Mouse (Mus musculus): ENCODE measurements around the gene Cep152.

Gene Cep152

DNA sequence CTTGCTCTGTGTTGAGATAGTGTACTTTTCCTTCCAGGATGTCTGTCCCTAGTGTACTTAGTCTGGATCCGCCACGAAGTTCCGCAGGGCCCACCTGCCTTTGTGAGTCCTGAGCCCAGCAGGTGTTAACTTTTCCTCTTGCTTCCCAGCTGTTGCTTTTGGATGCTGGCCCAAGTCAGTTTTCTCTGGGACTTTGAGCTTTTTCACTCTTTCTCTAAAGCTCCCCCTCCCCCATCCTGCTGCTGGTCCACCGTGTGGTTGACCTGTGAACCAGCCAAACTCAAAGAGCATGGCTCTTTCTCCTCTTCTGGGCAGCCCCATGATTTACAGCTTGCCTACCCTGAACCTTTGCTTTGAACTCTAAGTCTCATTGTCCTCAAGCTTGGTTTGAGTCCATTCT is 1.6 kb upstream of the Cep152 start:
- in situ Hi-C loops (cut with MseI, MboI) = no loop called here

DNA sequence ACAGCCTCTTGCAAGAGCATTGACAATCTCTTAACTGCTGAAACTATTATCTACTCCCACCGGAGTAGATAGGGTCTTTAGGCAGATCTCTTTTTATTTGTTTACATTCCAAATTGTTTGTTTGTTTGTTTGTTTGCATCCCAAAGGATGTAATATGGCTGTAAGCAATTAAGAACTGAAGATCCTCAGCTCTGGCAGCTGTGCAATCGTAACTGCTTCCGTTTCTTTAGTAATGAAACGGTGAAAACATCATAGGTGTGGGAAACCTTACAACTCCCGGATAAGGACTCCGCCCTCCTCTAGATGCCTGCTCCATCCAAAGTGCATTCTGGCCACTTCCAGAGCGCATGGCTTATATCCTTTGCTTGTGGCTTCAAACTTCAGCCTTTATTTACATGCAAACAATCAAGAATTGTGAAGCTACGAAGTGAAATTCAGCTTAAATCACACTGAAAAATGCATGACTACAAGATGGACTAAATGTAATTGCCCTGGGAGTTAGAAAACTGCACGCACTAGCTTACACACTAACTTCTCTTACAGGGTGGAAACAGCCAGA is 707 bp downstream of the Cep152 start:
- in situ Hi-C loops (cut with MseI, MboI) = no loop called here

DNA sequence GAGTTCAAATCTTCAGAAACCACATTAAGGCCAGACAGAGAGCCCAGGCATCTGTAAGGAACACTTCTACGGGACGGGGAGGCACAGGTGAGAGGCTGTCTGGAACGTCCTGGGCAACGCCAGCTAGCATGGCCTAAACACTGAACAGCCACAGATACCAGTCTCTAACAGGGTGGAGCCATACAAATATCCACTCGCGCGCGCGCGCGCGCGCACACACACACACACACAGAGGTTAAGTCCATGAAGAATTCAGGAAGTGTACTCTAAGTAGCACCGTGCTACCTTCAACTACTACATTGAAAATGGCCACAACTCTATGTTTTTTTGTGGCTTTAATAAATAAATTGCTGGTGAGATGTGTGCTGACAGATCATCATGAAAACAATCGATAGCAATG is 1.7 kb downstream of the Cep152 start:
- in situ Hi-C loops (cut with MseI, MboI) = no loop called here

DNA sequence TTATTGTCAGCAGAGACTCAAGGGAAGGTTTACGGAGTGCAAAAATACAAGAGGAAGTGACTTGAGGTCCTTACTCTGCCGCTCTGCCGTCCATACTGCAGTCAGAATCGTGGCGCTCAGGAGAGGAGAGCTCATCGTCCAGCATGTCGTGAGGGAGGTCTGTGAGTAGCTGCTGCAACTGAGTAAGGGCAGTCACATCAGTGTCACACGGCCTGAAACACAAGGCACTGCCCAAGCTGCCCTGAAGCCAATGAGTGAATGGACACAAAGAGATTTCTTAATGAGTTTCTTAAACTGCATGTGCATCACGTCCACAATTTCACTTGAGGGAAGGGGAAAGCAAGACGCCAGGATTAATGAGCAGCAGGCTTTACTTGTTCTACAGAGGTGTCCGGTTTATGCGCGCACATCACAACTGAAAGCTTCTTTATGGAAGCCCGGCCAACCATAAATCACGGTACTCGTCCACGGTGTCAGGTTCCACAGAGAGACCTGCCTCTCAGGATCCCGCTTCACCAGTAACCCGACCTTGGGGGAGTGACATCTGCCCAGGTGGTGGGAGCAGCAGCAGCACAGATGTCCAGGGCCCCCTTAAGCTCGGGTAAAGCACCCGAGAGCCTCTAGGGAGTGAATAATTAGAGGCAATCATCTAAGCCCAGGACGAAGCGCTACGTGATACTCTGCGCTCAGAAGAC is 4.6 kb downstream of the Cep152 start:
- in situ Hi-C loops (cut with MseI, MboI) = no loop called here

DNA sequence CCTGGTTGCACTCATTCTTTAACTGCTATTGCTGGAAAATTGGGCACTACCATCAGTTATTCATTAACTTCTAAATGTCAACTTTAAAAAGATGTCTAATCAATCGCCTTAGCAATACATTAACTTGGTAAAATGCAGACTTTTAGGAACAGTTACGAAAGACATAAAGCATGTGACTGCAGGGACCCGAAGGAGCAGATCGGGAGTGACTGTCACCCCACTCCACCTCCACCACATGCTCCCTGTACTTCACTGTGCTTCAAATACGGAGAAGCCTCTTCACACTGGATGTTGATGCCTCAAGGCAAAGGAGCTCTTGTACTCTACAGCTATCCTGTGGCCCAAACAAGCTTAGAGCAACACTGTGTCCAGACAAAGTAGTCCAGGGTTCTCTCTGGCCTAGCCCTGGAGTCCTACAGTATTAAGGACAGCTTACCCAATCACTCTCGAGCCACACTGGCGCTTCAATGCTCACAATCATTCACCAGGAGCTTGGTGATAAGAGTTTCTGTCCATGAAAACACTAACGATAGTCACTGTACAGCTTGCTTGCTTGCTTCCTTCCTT is 9.0 kb downstream of the Cep152 start:
- in situ Hi-C loops (cut with MseI, MboI) = no loop called here

DNA sequence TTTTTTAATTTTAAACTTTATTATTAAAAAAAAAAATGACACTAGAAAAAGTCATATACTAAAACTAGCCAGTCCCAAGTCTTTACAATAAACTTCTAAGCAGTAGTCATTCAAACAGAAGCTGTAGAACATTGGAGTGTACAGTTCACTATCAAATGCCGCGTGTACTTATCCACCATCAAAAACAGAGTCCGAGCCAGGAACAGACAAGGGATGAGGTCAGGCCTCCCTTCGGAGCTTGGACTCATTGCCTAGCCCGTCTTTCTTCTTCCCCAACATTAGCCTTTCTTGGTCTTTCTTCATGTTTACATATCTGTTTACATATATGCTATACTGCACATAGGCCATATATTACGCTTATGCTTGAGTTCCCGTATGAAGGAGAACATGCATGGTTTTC is 9.5 kb downstream of the Cep152 start:
- in situ Hi-C loops (cut with MseI, MboI) = no loop called here

DNA sequence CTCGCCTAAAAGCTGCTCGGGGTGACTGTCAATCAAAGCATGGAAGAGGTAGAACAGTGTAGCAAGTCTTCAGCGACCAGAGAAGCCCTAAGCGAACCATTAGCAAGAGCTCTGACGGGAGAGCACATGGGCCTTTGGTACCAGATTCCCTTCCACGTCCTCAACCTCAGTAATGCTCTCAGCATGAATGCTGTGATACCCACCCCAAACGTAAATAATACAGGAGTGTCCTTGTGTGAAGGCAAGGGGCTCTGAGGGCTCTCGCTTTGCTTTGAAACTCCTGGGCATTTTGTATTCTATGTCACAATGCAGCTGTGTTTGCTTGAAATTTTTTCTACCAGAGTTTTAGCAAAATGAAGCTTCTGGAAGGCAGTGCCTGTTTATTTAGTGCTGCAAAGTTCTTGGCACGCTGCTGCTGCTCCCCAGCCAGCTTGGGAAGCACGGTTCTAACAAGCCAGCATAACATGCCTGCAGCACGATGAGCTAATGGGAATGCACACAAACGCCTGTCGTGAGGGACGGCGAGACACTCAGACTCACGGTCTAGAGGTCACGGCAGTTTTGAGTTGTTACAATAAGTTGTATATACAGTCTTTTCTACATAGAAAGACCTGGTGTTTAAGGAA is 18.6 kb downstream of the Cep152 start:
- in situ Hi-C loops (cut with MseI, MboI) = no loop called here

DNA sequence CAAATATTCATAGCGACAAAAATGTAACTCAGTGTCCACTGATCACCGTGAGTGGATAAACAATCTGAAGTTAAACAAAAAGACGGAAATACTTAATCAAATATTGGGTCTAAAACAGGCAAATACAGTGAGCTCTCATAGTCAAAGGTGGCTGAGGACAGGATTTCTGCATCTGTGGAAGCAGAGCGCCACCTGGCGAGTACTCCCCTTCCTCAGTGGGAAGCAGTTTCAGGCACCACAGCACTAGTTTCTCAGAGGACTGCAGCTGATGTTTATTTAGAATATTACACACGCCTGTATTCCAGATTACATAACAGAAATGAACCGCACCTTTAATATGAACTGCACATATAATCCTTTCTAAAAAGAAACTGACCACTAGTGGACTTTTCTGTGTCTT is 20.3 kb downstream of the Cep152 start:
- in situ Hi-C loops (cut with MseI, MboI) = no loop called here

DNA sequence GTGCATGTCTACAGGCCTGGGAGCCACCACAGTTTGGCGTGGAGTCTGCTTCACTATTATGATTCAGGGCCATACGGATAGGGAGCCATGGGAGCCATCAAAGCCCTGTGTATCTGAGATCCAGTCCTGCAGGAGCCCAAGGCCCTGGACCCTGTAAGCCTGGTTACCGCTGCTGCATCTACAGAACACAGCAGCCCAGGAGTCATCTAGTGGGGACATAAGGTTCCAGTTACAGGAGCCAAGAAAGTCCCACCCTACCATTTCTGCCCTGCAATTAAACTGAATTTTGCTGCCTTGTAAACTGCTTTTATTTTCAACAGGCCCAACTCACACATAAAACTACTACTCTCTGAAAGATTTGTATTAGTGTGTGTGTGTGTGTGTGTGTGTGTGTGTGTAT is 21.9 kb downstream of the Cep152 start:
- in situ Hi-C loops (cut with MseI, MboI) = no loop called here

DNA sequence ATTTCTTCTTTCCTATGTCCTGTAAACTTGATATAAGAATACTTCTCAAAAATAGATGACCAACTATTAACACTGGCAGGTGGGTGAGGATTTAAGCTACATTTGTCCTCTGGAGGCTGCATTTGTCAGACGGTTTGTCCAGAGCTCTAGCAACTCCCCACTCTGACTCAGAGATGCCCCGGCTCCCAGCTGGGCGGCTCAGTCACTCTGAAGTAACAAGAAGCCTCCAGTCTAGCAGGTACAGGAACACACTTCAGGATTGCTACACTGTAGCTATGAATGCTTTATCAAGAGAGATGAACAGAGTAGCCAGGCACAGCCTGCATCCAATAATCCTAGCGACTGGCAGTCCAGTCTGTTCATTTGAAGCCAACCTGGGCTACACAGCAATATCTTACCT is 26.0 kb downstream of the Cep152 start:
- in situ Hi-C loops (cut with MseI, MboI) = no loop called here

DNA sequence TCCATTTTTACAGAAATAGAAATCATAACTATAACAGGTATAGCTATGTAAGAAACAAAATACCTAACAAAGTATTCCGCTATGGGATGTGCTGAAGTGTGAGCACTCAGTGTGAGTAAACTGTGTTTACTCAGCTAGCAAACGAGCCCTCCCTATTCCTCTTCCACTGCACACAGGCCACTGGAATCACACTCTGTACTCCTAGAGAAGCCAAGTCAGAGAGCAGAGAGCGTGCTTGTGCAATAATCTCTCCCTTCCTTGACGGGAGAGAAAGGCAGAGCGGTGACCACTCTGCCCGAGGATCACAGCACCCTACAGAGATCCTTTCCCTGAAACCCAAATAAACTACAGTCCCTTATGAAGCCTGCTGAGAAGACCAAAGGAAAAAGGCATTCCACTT is 26.7 kb downstream of the Cep152 start:
- in situ Hi-C loops (cut with MseI, MboI) = no loop called here

DNA sequence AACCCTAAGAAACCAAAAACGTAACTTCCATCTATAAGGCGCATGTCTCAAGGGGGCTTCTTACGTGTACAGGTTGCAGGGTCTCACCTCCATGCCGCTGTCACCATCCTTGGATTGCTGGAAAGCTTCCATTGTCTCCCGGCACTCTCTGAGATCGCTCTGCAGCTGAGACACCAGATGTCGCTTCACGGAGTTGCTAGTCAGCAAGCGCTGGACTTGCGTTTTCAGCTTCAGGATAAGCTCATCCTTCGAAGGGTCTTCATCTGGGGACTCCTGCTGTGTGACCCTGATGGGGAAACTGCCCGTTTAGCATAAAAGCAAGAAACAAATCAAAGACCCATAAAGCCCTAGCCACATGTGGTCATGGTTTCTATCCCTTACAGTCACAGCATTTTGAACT is 30.1 kb downstream of the Cep152 start:
- in situ Hi-C loops (cut with MseI, MboI) = no loop called here

DNA sequence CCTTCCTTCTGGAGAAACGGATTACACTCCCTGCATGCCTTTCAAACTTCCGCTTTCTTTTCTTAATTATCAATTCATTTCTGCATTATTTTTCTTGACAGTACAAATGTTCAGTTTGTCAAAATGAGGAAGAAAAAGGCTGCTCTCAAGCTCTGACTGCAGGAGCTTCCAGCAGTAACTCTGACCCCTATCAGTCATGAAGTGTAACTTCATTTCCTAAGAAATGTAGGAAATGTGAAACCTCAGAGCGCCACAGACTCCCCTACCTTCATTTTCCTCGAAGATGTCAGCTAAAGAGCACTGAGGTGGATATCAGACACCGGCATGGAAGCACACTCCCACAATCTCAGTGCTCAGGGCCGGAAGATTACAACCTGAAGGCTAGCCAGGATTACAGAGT is 30.8 kb downstream of the Cep152 start:
- in situ Hi-C loops (cut with MseI, MboI) = no loop called here

DNA sequence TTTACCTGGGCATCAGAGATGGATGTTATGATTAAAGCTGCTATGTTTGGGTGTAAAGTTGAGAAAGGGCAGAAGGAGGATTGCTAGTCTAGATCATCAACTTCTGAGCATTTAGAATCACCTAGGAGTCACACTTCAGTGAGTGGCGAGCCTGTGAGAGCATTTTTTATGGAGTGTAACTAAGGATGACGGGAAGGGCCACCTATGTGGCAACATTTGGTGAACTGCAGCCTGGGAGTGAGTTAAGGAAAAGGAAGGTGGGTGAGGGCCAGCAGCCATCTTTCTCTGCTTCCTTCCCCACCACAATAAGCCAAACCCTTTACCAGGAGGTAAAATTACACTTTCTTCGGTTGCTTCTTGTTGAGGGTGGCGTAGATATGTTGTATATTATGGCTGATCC is 33.0 kb downstream of the Cep152 start:
- in situ Hi-C loops (cut with MseI, MboI) = no loop called here

DNA sequence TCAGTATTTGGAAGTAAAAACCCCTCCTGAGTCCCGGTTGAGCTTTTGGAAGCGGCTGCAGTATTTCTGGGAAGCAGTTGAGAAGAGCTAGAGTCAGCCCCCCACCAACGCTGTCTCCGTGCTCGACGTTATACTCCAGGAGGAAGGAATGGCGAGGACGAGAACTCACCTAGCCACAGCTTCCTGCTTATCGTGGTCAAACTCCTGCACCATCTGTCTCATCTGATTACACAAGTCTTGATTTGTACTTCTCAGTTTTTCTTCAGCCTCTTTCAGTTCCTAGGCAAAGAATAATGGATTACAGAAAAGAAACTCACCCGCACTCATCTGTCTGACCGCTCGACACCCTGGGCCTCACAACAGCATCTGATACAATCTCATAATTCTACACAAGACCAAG is 35.6 kb downstream of the Cep152 start:
- in situ Hi-C loops (cut with MseI, MboI) = no loop called here

DNA sequence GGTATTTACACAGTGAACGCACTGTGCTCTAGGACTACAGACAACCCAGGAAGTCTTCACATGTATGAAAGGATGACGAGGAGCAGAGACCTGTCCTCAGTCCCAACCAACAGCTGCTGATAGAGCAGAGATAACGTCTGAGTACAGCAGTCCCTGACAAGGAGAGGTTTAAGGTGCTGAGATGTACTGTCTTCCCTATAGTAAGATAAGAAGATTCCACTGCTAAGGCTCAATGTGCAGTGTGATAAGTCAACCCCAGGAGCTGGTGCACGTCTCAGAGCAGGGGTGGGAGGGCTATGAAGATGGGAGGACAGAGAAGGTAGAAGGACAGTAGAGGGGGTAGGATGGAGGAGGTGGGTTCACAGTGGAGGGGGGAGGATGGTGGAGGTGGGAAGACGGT is 43.8 kb downstream of the Cep152 start:
- in situ Hi-C loops (cut with MseI, MboI) = no loop called here

DNA sequence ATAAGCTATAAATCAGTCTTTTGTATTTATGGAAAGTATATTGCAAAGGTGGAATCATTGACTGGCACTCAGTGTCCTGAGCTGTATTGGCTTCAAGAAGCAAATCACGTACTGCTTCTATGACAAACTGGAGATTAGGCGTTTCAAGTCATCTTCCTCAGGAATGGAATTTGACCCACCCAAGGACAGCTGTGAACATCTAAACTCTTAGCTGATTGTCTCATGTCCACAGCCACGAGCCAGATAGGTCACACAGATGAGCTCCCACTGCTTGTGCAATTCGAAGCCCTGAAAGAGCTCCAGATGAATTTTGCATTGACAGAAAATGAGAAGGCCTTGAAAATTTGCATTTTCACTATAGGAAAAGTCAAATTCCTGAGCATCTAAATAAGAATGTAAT is 47.2 kb downstream of the Cep152 start:
- in situ Hi-C loops (cut with MseI, MboI) = no loop called here

DNA sequence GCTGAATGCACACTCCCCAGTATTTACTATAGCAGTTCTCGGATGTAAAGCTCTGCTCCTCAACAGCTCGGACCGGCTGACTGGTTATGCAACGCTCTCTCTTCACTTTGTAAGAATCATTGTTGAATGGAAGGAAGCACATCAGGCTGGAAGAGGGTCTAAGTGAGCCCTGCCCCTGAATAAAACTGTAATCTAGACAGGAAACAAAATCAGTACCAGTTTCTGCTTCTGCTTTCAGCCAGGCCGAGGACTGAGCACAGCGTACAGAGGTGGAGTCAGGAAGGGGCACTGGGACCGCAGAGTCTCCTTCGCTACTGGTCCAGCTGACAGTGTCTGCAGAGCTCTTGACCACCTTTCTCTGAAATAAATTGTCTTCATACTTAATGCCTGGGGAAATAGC is 48.4 kb downstream of the Cep152 start:
- in situ Hi-C loops (cut with MseI, MboI) = no loop called here

DNA sequence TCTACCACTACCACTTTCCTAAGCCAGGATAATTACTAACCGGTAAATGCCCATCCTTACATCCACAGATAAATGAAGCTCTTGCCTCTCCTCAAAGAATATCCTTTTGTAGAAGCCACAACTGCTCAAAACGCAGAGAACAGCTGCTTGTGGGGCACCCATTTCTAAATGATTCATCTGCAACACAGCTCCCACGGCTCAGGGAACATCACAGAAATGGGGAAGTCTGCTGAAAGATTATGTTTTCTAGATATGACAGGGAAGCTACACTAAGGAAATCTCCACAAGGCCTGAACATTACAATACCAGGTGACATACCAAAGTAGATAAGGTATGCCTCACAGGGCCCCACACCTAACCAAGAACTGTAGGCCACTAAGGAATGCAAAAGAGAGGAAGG is 49.1 kb downstream of the Cep152 start:
- in situ Hi-C loops (cut with MseI, MboI) = no loop called here

DNA sequence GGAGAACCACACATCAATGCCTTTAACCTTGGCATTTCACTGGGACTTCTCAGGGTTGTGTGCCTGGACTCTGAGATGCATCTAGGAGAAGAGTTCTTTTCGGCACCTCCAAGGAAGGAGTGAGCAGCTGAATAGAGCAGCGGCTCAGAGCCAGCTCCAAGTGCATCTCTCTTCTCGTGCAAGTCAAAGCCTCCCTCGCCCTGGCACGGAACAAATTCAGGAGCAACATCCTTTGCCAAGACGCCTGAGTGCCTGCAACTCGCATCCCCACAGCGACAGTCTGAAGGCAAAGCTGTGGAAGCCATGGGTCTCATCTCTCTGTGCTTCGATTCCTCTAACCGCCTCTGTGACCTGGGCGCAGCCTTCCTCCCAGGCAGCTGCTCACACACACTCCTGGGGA is 61.0 kb downstream of the Cep152 start:
- in situ Hi-C loops (cut with MseI, MboI) = no loop called here

DNA sequence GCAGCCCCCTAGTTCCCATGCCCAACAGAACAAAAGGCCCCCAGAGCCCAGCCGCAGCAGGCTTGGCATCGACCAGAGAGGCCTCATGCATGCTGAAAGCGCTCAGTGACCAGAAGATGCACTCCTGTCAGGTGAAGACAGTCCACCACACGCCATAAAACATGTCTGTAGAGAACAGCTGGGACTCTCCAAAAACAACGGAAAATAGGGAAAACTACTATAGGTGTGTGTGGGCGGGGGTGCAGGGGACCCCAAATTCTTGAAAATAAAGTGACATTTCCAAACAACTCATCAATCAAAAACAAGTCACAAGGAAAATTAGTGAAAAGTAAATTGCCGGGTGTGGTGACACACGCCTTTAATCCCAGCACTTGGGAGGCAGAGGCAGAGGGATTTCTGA is 62.5 kb downstream of the Cep152 start:
- in situ Hi-C loops (cut with MseI, MboI) = no loop called here

DNA sequence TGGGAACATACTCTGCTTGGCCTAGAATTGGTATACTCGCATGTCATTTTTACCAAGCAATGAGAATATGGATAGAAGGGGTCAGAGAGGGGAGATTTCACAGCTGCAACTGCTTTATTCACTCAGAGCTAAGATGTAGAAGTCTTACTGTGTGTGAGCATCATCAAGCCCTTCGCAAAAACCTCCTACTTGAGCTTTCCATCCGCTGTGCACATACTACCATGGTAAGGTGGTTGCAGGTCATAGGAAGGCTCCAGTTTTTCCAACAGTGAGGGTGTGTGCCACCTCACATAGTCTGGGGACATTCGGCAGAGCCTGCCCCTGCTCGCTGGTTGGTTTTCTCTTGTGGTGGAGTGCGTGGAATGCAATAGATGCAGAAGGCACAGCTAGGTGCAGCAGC is 64.9 kb downstream of the Cep152 start:
- in situ Hi-C loops (cut with MseI, MboI) = no loop called here
